Mouse (Mus musculus) small intestine, adult 2 months (tissue): ENCODE results near the gene F11r. TPM values are rescaled to one million over a fixed set of nuclear protein-coding genes. Genes with fewer than 3 reads are reported as not detected.

Source experiments
- H3K27ac ChIP-seq: fragments of 200-500 bp; 2 replicates; pipeline ENCODE4 v1.5.1; 2012; ENCODE audit warnings: low read depth, low read length, control low read depth, inconsistent platforms; ENCODE audit not compliant: insufficient read depth
- H3K27me3 ChIP-seq: fragments of 200-500 bp; 2 replicates; pipeline ENCODE4 v1.6.1; 2012; ENCODE audit warnings: mild to moderate bottlenecking, moderate library complexity, low read length, inconsistent platforms; ENCODE audit not compliant: control insufficient read depth, insufficient read depth
- H3K36me3 ChIP-seq: fragments of 200-500 bp; 2 replicates; pipeline ENCODE4 v1.6.1; 2012; ENCODE audit warnings: mild to moderate bottlenecking, low read length, control low read depth, inconsistent platforms; ENCODE audit not compliant: control insufficient read depth, insufficient read depth
- H3K4me1 ChIP-seq: fragments of 200-500 bp; 2 replicates; pipeline ENCODE4 v1.6.1; 2012; ENCODE audit warnings: low read length, inconsistent platforms, mixed read lengths; ENCODE audit not compliant: control insufficient read depth, insufficient read depth, insufficient read length
- H3K4me3 ChIP-seq: fragments of 200-500 bp; 2 replicates; pipeline ENCODE4 v1.5.1; 2012; ENCODE audit warnings: low read depth, mild to moderate bottlenecking, control low read depth, inconsistent platforms, low read length, moderate library complexity
- CTCF ChIP-seq: fragments of 200-500 bp; IDR thresholded peaks from 2 replicates; pipeline ENCODE4 v1.5.1; 2012; ENCODE audit warnings: low read depth, mild to moderate bottlenecking, control low read depth, inconsistent platforms, low read length, moderate library complexity, mixed read lengths; ENCODE audit not compliant: insufficient replicate concordance, insufficient read length; ENCODE audit errors: extremely low read depth
- POLR2A ChIP-seq: fragments of 200-500 bp; IDR thresholded peaks from 2 replicates; pipeline ENCODE4 v1.6.1; 2012; ENCODE audit warnings: low read depth, mild to moderate bottlenecking, control low read depth, inconsistent platforms, low read length, moderate library complexity
- WGBS: fragments of 180-500 bp; shearing (Covaris S2); methylation state at CpG from one replicate; pipeline ENCODE4 v1.1.7; 2018; 5-methylcytosine and 5-hydroxymethylcytosine counted together
- polyA plus RNA-seq: library from polyadenylated mRNA; depleted of rRNA; stranded (reverse); fragments of >200 nt; gene quantifications from 2 replicates; pipeline ENCODE4 v1.2.3, GENCODE M21; 2012

F11r gene
- polyA plus RNA-seq, 1 experiment: 142 TPM

- Histone ChIP-seq H3K4me1 (peaks cover 15% of the 10 kb centered on the region; the same call in 1 of the 2 replicates), H3K36me3 (peaks cover 39% of the 10 kb centered on the region), H3K27ac (no peak overlapping the region), H3K4me3 (no peak overlapping the region), H3K27me3 (no peaks in the 10 kb centered on the region)
- TF ChIP-seq POLR2A: no peak
- TF ChIP-seq CTCF: no peak
- 85% methylated on average over 22 of the region's 22 CpGs for WGBS
These were observed 23.5 kb downstream of the F11r start for GRCm38 (mm10) chr1:171460551-171461503.

GRCm38 (mm10) chr1:171463133-171463532, 25.8 kb downstream of the F11r start:
- no peak overlapping the region for H3K4me3 ChIP-seq
- no peaks in the 10 kb centered on the region for H3K27me3 ChIP-seq
- WGBS: 80% methylated on average over 3 of the region's 3 CpGs
- no peak overlapping the region for H3K27ac ChIP-seq
- TF ChIP-seq CTCF: no peak
- TF ChIP-seq POLR2A: no peak
- peaks cover 13% of the 10 kb centered on the region; the same call in 1 of the 2 replicates for H3K4me1 ChIP-seq
- peaks cover 37% of the 10 kb centered on the region for H3K36me3 ChIP-seq

GRCm38 (mm10) chr1:171465749-171466412, 28.5 kb downstream of the F11r start:
- Histone ChIP-seq H3K27me3 (no peaks in the 10 kb centered on the region), H3K36me3 (peaks cover 30% of the 10 kb centered on the region), H3K4me3 (no peak overlapping the region), H3K4me1 (peaks cover 3% of the 10 kb centered on the region; the same call in 1 of the 2 replicates), H3K27ac (no peak overlapping the region)
- TF ChIP-seq CTCF (no peak), POLR2A (no peak)
- WGBS: 89% methylated on average over 5 of the region's 5 CpGs

GRCm38 (mm10) chr1:171466565-171466964, 29.2 kb downstream of the F11r start:
- 75% methylated on average over 4 of the region's 4 CpGs for WGBS
- H3K4me3 ChIP-seq: no peak overlapping the region
- peaks cover 2% of the 10 kb centered on the region; the same call in 1 of the 2 replicates for H3K4me1 ChIP-seq
- H3K27ac ChIP-seq: no peak overlapping the region
- no peak for TF ChIP-seq POLR2A
- TF ChIP-seq CTCF: no peak
- H3K36me3 ChIP-seq: peaks cover 24% of the 10 kb centered on the region
- H3K27me3 ChIP-seq: no peaks in the 10 kb centered on the region

DNA sequence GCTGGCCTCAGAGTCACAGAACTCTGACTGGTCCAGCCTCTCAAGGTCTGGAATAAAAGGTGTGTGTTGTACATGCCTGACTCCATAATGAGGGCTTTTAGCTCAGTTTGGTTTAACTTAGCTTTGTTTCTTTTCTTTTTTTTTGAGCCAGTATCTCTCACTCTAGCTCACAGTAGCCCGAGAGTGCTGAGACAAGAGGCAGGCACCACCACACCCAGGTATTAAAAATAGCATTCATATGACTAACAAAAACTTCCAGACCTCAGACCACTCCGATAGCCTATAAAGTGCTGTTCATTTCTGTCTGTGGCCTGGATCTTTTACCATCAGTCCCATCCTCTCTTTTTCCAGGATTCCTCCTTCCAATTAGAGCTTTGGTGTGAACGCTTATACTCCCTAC, 32.3 kb downstream of the F11r start:
- H3K36me3 ChIP-seq: no peaks in the 10 kb centered on the region
- H3K4me3 ChIP-seq: no peak overlapping the region
- H3K27me3 ChIP-seq: no peaks in the 10 kb centered on the region
- 62% methylated on average over 3 of the region's 3 CpGs for WGBS
- H3K4me1 ChIP-seq: no peaks in the 10 kb centered on the region
- TF ChIP-seq CTCF: no peak
- TF ChIP-seq POLR2A: no peak
- H3K27ac ChIP-seq: no peak overlapping the region

DNA sequence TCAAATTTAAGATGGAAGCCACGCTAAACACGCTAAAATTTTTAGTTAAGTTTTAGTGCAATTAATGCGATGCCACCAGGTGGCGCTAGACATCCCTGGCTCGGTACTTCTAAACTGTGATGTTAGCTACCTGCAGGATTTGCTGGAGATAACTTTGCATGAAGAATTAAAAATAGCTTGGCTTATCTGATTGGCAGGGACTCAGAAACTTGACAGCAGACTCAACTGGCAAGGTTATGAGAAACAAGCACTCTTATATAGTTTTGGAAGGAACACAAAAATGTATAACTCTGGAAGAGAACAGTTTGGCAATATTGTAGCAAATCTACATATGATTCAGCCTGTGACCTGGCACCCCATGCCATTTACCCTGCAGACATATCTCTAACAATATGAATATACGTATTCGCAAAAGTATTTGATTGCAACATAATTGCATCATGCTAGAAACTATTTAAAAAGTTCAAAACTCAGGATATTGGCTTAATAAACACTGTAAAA, 33.1 kb downstream of the F11r start:
- Histone ChIP-seq H3K27ac (no peak overlapping the region), H3K27me3 (no peaks in the 10 kb centered on the region), H3K4me1 (no peaks in the 10 kb centered on the region), H3K4me3 (no peak overlapping the region), H3K36me3 (no peaks in the 10 kb centered on the region)
- 13% methylated on average over 7 of the region's 7 CpGs for WGBS
- TF ChIP-seq POLR2A (no peak), CTCF (peak; percentile 74; the same call in 1 of the 2 replicates)

DNA sequence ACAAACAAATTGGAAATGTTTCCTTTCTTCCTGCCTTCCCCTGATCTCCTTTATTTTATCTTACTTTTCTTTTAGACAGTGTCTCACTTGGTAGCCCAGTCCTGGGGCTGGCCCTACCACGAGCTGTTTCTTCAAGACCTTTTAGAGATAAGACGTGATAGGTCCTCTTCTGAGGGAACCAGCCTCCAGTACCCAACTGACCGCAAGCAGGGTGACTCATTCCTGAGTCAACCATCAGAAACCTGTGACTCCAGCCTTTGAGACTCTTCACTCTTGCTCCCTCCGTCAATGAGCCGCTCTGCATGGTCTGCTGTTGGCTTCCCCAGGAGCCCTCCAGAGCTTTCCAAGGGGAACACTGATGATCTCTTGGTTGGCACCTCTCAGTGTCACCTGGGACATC, 33.6 kb downstream of the F11r start:
- no peaks in the 10 kb centered on the region for H3K36me3 ChIP-seq
- TF ChIP-seq CTCF: no peak
- no peak for TF ChIP-seq POLR2A
- WGBS: 74% methylated on average over 5 of the region's 5 CpGs
- H3K4me1 ChIP-seq: no peaks in the 10 kb centered on the region
- H3K4me3 ChIP-seq: no peak overlapping the region
- no peak overlapping the region for H3K27ac ChIP-seq
- no peaks in the 10 kb centered on the region for H3K27me3 ChIP-seq
